Mouse (Mus musculus) hindbrain, embryonic 14.5 days (tissue): Measurements from ENCODE around the gene Cers1. TPM values are rescaled to one million over a fixed set of nuclear protein-coding genes. Genes with fewer than 3 reads are reported as not detected.

Experiments used
- ATAC-seq: fragments of 200-750 bp; cut with Nextera tagmentation; 2 replicates; pipeline ENCODE4 v1.8.0; 2017; ENCODE audit warnings: moderate number of reproducible peaks, mild to moderate bottlenecking, moderate TSS enrichment, moderate library complexity; ENCODE audit not compliant: low FRiP score
- DNase-seq: peaks from one replicate; pipeline ENCODE4 v3.0.0-alpha.2; 2015; ENCODE audit warnings: low spot score
- H3K27ac ChIP-seq: fragments of 300-500 bp; sonication (generic); 2 replicates; pipeline ENCODE4 v1.5.1; 2014; ENCODE audit warnings: mild to moderate bottlenecking, moderate library complexity
- H3K27me3 ChIP-seq: fragments of 300-500 bp; sonication (generic); 2 replicates; pipeline ENCODE4 v1.6.1; 2014; ENCODE audit warnings: mild to moderate bottlenecking, low read length, mixed read lengths; ENCODE audit not compliant: control insufficient read depth, insufficient read depth
- H3K36me3 ChIP-seq: fragments of 300-500 bp; sonication (generic); replicated peaks from 2 replicates; pipeline ENCODE4 v1.6.1; 2014; ENCODE audit not compliant: control insufficient read depth, insufficient read depth
- H3K4me1 ChIP-seq: fragments of 300-500 bp; sonication (generic); replicated peaks from 2 replicates; pipeline ENCODE4 v1.6.1; 2014; ENCODE audit warnings: antibody characterized with exemption, low read length, mixed read lengths; ENCODE audit not compliant: control insufficient read depth, insufficient read depth
- H3K4me2 ChIP-seq: fragments of 300-500 bp; sonication (generic); replicated peaks from 2 replicates; pipeline ENCODE4 v1.6.1; 2014; ENCODE audit warnings: mild to moderate bottlenecking, moderate library complexity
- H3K4me3 ChIP-seq: fragments of 300-500 bp; sonication (generic); replicated peaks from 2 replicates; pipeline ENCODE4 v1.5.1; 2014; ENCODE audit warnings: mild to moderate bottlenecking, low read length
- H3K9ac ChIP-seq: fragments of 300-500 bp; sonication (generic); 2 replicates; pipeline ENCODE4 v1.6.1; 2014
- H3K9me3 ChIP-seq: fragments of 300-500 bp; sonication (generic); 2 replicates; pipeline ENCODE4 v1.6.1; 2016; ENCODE audit warnings: low read length; ENCODE audit not compliant: control insufficient read depth
- WGBS: fragments of 180-500 bp; shearing (Covaris S2); extraction: QIAGEN DNeasy Blood & Tissue Kit; methylation state at CpG from one replicate; pipeline ENCODE4 v1.1.7; 2014; 5-methylcytosine and 5-hydroxymethylcytosine counted together
- polyA plus RNA-seq: library from polyadenylated mRNA; unstranded; fragments of >200 nt; fragmentation: Nextera tagmentation; extraction: Ambion mirVana; gene quantifications from 2 replicates; pipeline ENCODE4 v1.2.1, GENCODE M21; 2014

Gene Cers1
- polyA plus RNA-seq, 1 experiment from 2014 or later, result 42.9 TPM

DNA sequence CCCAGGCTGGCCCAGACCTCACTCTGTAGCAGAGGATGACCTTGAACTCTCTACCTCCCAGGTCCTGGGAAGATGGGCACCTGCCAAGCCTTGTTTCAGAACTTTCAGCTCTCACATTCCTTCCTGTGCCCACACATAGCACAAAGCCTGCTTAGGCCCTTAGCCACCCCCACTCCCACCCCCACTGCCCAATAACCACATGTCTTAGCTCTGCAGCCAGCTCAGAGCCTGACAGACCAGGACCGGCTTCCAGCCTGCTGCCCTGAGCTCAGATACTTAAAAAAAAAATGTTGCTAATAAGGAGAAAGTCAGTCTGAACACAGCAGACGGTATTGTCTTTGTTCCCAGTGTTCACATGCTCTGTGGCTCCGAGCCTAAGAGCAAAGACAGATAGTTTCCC is 34.6 kb upstream of the Cers1 start:
- Histone ChIP-seq H3K27ac (no peak overlapping the region), H3K27me3 (no peaks in the 10 kb centered on the region), H3K9ac (no peak overlapping the region), H3K4me3 (no peak overlapping the region), H3K36me3 (peaks cover 9% of the 10 kb centered on the region), H3K4me2 (no peak overlapping the region), H3K4me1 (0 out of 2 replicates have a peak, but pooled peaks cover 6% of the 10 kb centered on the region), H3K9me3 (no peaks in the 10 kb centered on the region)
- no peak for ATAC-seq
- WGBS, result 42% methylated on average over 3 of the region's 3 CpGs
- DNase-seq, result no peak

DNA sequence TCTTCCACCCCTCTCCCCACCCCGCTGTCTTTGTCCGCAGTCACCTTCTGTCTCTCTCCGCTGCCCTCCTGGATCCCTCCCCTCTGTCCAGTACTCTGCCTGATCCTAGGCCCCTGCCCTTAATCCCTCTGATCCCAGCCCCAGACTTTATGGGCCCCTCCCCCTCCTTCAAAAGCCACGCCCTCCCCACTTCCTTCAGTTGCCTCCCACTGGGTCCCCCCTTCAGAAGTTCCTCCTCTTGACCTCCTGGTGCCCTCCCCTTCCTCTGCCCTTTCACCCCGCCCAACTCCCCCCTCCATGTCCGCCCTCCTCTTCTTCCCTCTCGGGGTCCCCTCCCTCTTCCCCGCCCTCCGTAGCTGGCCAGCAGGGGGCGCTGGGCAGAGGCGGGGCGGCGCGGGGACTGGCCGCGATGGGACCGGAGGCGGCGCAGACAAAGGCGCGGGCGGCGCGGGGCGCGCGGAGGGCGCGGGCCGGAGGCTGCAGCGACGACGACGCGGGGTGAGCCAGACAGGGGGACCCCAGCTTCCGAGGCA is 32.9 kb upstream of the Cers1 start, which contains the start of gene Homer3:
Gene Homer3 (plus strand): TSS at position 225 of the 533 bp plus-strand sequence.
- Histone ChIP-seq H3K9me3 (no peaks in the 10 kb centered on the region), H3K27me3 (no peaks in the 10 kb centered on the region), H3K9ac (peak within 1 kb of the TSS; percentile 78), H3K4me3 (peak within 1 kb of the TSS; percentile 65), H3K27ac (peak within 1 kb of the TSS; percentile 33; the same call in 1 of the 2 replicates), H3K36me3 (peaks cover 22% of the 10 kb centered on the region), H3K4me1 (0 out of 2 replicates have a peak, but pooled peaks cover 6% of the 10 kb centered on the region), H3K4me2 (peak within 1 kb of the TSS; percentile 75)
- 2% methylated on average over 34 of the region's 36 CpGs for WGBS
- DNase-seq, result peak; percentile 80
- ATAC-seq, result peak; percentile 86

- 0 out of 2 replicates have a peak, but pooled peaks cover 6% of the 10 kb centered on the region for H3K4me1 ChIP-seq
- peak overlapping the region; percentile 75 for H3K4me2 ChIP-seq
- no peaks in the 10 kb centered on the region for H3K27me3 ChIP-seq
- DNase-seq, result peak; percentile 39
- H3K36me3 ChIP-seq, result peaks cover 22% of the 10 kb centered on the region
- WGBS, result under 1% methylated on average over 55 of the region's 55 CpGs
- peak overlapping the region; percentile 78 for H3K9ac ChIP-seq
- peak overlapping the region; percentile 65 for H3K4me3 ChIP-seq
- peak; percentile 44 for ATAC-seq
- peak overlapping the region; percentile 33; the same call in 1 of the 2 replicates for H3K27ac ChIP-seq
- H3K9me3 ChIP-seq, result no peaks in the 10 kb centered on the region
Observed at GRCm38 (mm10) chr8:70283136-70284077, 32.2 kb upstream of the Cers1 start.

DNA sequence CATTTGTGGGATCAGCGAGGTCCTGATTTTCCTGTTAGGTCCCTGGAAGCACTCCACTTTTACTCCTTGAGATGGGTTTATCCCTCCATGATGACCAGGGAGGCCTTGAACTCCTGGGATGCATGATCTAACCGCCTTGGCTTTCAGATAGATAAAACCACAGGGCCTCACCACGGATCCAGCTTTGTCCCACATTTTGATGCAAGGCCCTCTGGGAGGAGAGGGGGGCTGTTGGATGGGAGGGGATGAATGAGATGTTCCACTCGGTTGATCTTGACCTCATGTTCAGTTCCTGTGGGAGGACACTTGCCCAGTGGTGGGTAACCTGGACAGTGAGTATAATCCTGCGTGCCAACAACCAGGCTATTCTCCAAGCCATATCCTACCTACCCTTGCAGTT is 31.2 kb upstream of the Cers1 start:
- Histone ChIP-seq H3K4me2 (peak overlapping the region; percentile 19), H3K9ac (no peak overlapping the region), H3K4me1 (0 out of 2 replicates have a peak, but pooled peaks cover 6% of the 10 kb centered on the region), H3K4me3 (no peak overlapping the region), H3K9me3 (no peaks in the 10 kb centered on the region), H3K36me3 (peaks cover 28% of the 10 kb centered on the region), H3K27ac (no peak overlapping the region), H3K27me3 (no peaks in the 10 kb centered on the region)
- 69% methylated on average over 5 of the region's 5 CpGs for WGBS
- ATAC-seq (no peak), DNase-seq (no peak)

DNA sequence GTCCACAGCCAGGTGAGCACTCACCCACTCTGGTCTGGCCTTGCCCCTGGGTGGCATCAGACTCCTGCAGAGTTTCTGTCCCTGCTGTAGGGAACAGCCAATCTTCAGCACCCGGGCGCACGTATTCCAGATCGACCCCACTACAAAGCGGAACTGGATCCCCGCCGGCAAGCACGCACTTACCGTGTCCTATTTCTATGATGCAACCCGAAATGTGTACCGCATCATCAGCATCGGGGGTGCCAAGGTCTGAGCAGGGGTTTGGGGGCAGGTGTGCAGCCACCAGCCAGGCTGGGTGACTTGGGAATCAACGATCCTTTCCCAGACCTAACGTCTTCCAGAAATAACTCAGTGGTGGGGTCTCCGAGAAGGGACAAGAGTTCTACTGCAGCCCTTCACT is 30.3 kb upstream of the Cers1 start:
- Histone ChIP-seq H3K9me3 (no peaks in the 10 kb centered on the region), H3K4me3 (no peak overlapping the region), H3K4me2 (no peak overlapping the region), H3K4me1 (0 out of 2 replicates have a peak, but pooled peaks cover 6% of the 10 kb centered on the region), H3K27me3 (no peaks in the 10 kb centered on the region), H3K9ac (no peak overlapping the region), H3K27ac (no peak overlapping the region), H3K36me3 (peaks cover 34% of the 10 kb centered on the region)
- WGBS, result over 99% methylated on average over 15 of the region's 15 CpGs
- no peak for ATAC-seq
- no peak for DNase-seq

GRCm38 (mm10) chr8:70286737-70287136 is 28.8 kb upstream of the Cers1 start:
- DNase-seq (no peak), ATAC-seq (no peak)
- Histone ChIP-seq H3K4me2 (no peak overlapping the region), H3K9me3 (no peaks in the 10 kb centered on the region), H3K27me3 (no peaks in the 10 kb centered on the region), H3K36me3 (peaks cover 45% of the 10 kb centered on the region), H3K27ac (no peak overlapping the region), H3K9ac (no peak overlapping the region), H3K4me3 (no peak overlapping the region), H3K4me1 (0 out of 2 replicates have a peak, but pooled peaks cover 6% of the 10 kb centered on the region)
- WGBS, result 89% methylated on average over 8 of the region's 8 CpGs

DNA sequence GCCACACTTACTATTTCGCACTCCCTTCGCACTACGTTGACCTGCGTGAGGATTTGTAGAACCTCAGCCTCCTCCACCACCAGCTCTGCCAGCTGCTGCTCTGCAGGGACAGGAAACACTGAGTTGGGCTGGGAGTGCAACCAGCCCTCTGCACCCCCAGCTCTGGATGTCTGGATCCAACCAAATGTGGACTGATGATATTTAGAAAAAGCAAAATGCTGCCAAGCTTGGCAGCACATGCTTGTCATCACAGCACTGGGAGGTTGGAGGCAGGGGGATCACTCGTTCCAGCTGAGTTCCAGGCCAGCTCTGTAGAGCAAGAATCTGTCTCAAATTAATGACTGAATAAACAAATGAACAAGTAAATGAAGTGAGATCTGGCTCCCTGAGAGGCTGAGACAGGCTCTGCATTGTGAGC is 21.6 kb upstream of the Cers1 start:
- DNase-seq (no peak), ATAC-seq (no peak)
- no peak overlapping the region for H3K4me3 ChIP-seq
- 72% methylated on average over 5 of the region's 5 CpGs for WGBS
- H3K9ac ChIP-seq, result no peak overlapping the region
- H3K27me3 ChIP-seq, result no peaks in the 10 kb centered on the region
- peaks cover 89% of the 10 kb centered on the region for H3K36me3 ChIP-seq
- no peaks in the 10 kb centered on the region for H3K4me1 ChIP-seq
- no peak overlapping the region for H3K27ac ChIP-seq
- no peaks in the 10 kb centered on the region for H3K9me3 ChIP-seq
- no peak overlapping the region for H3K4me2 ChIP-seq

- DNase-seq (no peak), ATAC-seq (no peak)
- Histone ChIP-seq H3K4me2 (no peak overlapping the region), H3K27ac (no peak overlapping the region), H3K4me1 (peaks cover 13% of the 10 kb centered on the region), H3K9ac (no peak overlapping the region), H3K4me3 (no peak overlapping the region), H3K9me3 (no peaks in the 10 kb centered on the region), H3K36me3 (peaks cover 55% of the 10 kb centered on the region), H3K27me3 (no peaks in the 10 kb centered on the region)
- 84% methylated on average over 3 of the region's 3 CpGs for whole genome bisulfite sequencing
Observed at GRCm38 (mm10) chr8:70300881-70301280, 14.7 kb upstream of the Cers1 start.

GRCm38 (mm10) chr8:70302358-70302890 is 13.2 kb upstream of the Cers1 start, which contains the start of the genes Ddx49 and Cope:
Ddx49 (minus strand) TSS chr8:70302489.
Cope (plus strand) TSS chr8:70302518.
- H3K9me3 ChIP-seq, result no peaks in the 10 kb centered on the region
- DNase-seq (peak; percentile 98), ATAC-seq (peak; percentile 92)
- H3K27ac ChIP-seq, result peak within 1 kb of the TSS; percentile 72
- peak within 1 kb of the TSS; percentile 78 for H3K9ac ChIP-seq
- peaks cover 13% of the 10 kb centered on the region for H3K4me1 ChIP-seq
- peaks cover 53% of the 10 kb centered on the region for H3K36me3 ChIP-seq
- under 1% methylated on average over 40 of the region's 40 CpGs for WGBS
- no peaks in the 10 kb centered on the region for H3K27me3 ChIP-seq
- peak within 1 kb of the TSS; percentile 75 for H3K4me3 ChIP-seq
- peak within 1 kb of the TSS; percentile 85 for H3K4me2 ChIP-seq
